Mouse (Mus musculus) myocyte (in vitro differentiated cells): ENCODE measurements around the gene Dgki.

ENCODE experiments used
- E2F4 ChIP-seq: IDR thresholded peaks from one replicate; pipeline ENCODE4 v1.6.1; 2011; ENCODE audit warnings: mild to moderate bottlenecking, control low read depth, moderate library complexity; ENCODE audit not compliant: insufficient read depth
- MAX ChIP-seq: IDR thresholded peaks from one replicate; pipeline ENCODE4 v1.6.1; 2011; ENCODE audit warnings: low read depth, mild to moderate bottlenecking, control low read depth
- MYOG ChIP-seq, 3 experiments: IDR thresholded peaks; one replicate each; pipeline ENCODE4 v1.6.1; 2011; ENCODE audit warnings: control low read depth in 2 of 3, low read depth in 2 of 3, mild to moderate bottlenecking in 2 of 3; ENCODE audit not compliant: insufficient read length in 2 of 3, control insufficient read depth in 1 of 3, insufficient read depth in 1 of 3
- POLR2A ChIP-seq: IDR thresholded peaks from one replicate; pipeline ENCODE4 v1.6.1; 2011; ENCODE audit warnings: low read depth, mild to moderate bottlenecking, control low read depth, moderate library complexity; ENCODE audit not compliant: insufficient read length
- POLR2AphosphoS2 ChIP-seq: IDR thresholded peaks from one replicate; pipeline ENCODE4 v1.6.1; 2011; ENCODE audit warnings: low read depth, control low read depth; ENCODE audit not compliant: insufficient read length
- USF1 ChIP-seq: IDR thresholded peaks from one replicate; pipeline ENCODE4 v1.6.1; 2011; ENCODE audit warnings: low read depth, mild to moderate bottlenecking, control low read depth, moderate library complexity

GRCm38 (mm10) chr6:36898412-36898811 is 401.6 kb downstream of the Dgki start:
- no peak for TF ChIP-seq USF1
- no peak for TF ChIP-seq POLR2A
- TF ChIP-seq POLR2AphosphoS2: no peak
- TF ChIP-seq E2F4: no peak
- no peak for TF ChIP-seq MYOG (IDR thresholded peaks at IDR 0.05; ENCODE audit: control insufficient read depth in 1 of 3, insufficient read depth in 1 of 3, insufficient read length in 2 of 3, low read depth in 2 of 3)
- TF ChIP-seq MAX: no peak
